Mouse (Mus musculus): ENCODE results near the gene Lrp10. TPM values are rescaled to one million over a fixed set of nuclear protein-coding genes. Genes with fewer than 3 reads are reported as not detected.

Gene Lrp10
- 10 to 100 TPM; 40.0 to 47.8 TPM for total RNA-seq (2021)
- long read RNA-seq, experiment 1, full-length matches to known transcripts, result 44 of 55 reads
- long read RNA-seq, experiment 1, partial matches to known transcripts, result 5 of 55 reads
- long read RNA-seq, experiment 1, other reads (novel, unspliced or antisense), result 6 of 55 reads
- long read RNA-seq, experiment 2, full-length matches to known transcripts, result 21 of 29 reads
- long read RNA-seq, experiment 2, partial matches to known transcripts, result 8 of 29 reads
- long read RNA-seq, experiment 2, other reads (novel, unspliced or antisense), result 0 of 29 reads

- peak; percentile 92 for DNase-seq
Observed at GRCm38 (mm10) chr14:54463959-54464292, at the start of gene Lrp10. Gene Lrp10, plus strand, starts transcription at chr14:54464137.

DNA sequence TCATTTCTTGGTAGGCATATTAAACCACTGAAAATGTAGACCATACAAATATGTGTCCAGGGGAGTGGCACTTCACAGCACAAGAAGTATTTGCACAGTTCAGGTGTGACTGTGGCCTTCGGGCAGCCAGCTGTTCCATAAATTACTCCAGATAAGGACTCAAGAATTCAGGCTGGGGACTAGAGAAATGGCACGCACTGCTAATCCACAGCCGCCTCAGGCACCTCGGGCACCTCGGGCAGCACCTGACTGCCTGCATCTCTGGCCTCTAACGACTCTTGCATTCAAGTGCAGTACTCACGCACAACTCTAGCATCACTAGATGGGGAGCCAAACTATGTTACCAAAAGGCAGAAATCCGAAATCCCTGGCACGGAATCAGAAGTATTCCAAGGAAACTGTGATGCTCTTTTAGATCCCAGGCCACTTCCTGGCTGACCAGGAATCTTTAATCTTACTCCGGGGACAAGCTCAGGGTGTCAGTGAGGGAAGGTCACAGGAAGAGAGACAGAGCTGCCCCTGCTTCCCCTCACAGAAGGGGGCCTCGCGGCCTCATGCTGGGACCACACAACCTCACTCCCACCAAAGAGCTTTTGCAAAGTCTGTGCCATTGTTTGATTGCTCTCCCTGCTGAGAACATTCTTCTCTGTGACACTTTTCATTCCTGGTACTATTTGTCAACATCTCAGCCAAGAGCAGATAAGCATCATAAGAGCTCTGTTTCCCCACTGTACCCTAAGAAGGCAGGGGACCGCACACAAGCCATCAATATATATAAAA lies 48.5 kb upstream of the Lrp10 start:
- no peak for DNase-seq

- no peak for DNase-seq
Observed at GRCm38 (mm10) chr14:54416229-54416775, 47.6 kb upstream of the Lrp10 start.

- DNase-seq, result no peak
Observed at GRCm38 (mm10) chr14:54416830-54417229, 47.1 kb upstream of the Lrp10 start.

DNA sequence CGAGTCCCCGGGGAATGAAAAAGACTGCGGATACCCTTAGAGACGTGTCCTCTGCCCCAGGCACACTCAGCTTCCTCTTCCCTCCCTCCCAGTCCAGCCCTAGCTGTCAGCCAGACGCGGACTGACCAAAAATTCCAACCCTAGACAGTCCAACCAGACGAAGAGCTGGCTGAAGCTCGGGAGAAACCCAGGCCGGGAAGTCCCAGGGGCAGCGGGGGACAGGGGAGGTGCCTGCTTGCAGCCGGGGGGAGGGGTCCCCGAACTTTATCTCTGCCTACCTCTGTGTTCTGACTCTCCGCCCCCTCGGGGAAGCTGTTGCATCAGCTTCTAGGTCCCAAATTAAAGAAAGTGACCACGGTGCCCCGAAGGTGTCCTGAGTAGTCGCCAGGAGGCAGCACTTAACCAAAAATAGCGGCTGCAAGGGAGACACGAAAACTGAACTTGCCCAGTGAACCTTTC lies 46.3 kb upstream of the Lrp10 start, which contains the start of gene Slc7a7:
TSS of gene Slc7a7 (minus strand) at position 158 of the 459 bp plus-strand sequence.
- peak in 1 of 2 experiments; percentile 35 for DNase-seq

GRCm38 (mm10) chr14:54421014-54421413 lies 42.9 kb upstream of the Lrp10 start:
- no peak for DNase-seq

DNA sequence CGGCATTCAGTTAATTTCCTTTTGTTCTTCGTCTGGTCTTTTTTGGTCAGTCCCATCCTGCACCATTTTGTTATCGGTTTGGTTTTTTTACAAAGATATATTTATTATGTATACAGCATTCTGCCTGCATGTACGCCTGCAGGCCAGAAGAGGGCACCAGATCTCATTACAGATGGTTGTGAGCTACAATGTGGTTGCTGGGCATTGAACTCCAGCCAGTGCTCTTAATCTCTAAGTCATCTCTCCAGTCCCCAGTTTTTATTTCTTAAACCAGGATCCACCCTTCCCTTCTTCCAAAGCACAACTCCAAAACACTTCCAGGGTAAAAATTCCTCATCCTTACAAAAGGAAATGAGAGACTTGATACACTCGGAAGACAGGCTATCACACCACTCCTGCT lies 40.5 kb upstream of the Lrp10 start:
- DNase-seq, result no peak

GRCm38 (mm10) chr14:54424634-54425033 lies 39.3 kb upstream of the Lrp10 start:
- no peak for DNase-seq

DNA sequence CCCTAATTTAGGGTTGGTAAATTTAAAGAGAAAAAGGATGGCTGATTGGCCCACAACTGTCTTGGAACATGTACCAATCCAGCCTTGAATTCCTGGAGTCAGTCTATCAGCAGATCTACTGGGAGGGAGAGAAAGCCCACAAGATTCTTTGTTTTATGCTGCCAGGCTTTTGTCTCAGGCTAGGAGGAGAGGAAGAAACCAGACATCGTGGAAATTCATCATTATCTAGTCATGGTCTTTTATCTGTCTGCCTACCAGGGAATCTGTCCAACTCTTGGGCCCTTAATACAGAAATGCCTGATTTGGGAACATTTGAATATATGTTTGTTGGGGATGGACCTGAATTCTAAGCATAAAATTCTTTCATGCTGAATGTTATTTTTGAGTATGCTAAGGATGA lies 38.4 kb upstream of the Lrp10 start:
- no peak for DNase-seq

GRCm38 (mm10) chr14:54426003-54426688 lies 37.8 kb upstream of the Lrp10 start:
- DNase-seq, result no peak

DNA sequence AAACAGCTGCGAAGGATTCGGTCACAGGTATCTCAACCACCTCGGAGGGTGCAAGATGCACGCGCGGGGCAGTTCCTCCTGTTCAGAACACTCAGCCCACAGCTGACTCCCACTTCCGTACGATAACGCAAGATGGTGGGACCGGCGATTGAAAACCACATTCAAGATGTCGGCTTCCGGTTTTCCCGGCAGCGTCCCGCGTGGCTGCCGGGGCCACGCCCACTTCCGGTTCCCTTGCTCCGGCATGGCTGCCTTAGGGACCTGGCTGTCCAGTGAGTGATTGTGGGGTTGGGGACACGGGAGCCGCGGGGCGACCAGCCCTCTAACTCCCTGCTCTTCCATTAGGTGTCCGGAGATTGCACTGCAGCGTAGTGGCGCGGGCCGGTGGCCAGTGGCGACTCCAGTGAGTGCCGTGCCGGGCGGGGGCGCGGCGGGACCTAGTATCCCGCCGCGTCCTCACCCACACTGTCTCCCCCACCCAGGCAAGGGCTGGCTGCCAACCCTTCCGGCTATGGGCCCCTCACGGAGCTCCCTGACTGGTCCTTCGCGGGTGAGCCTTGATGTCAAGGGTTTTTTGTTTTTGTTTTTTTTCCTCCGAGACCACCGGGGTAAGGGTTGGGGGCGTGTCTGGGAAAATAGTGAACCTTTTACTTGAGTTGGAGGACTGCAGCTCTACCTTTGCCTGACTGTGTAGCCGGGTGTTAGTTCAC lies 37.1 kb upstream of the Lrp10 start, which contains the start of gene Mrpl52:
TSS of gene Mrpl52 (plus strand) at position 221 of the 710 bp plus-strand sequence.
- DNase-seq, result peak; percentile 94 to 95

DNA sequence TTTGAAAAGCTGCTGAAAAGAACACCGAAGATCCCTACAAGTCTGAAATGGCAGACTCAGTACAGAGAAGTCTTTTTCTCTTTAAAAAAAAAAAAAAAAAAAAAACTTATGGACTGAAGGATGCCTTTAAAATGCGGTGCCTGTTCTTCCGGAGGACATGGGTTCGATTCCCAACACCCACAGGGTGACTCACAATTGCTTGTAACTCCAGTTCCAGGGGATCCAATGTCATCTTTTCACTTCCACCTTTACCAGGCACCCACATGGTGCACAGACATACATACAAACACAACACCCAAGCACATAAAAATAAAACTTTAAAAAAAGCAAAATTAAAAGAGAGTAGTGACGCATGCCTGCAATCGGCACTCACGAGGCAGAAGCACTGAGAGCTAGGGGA lies 36.2 kb upstream of the Lrp10 start:
- DNase-seq, result no peak

GRCm38 (mm10) chr14:54428421-54428820 lies 35.5 kb upstream of the Lrp10 start:
- no peak for DNase-seq

- DNase-seq, result no peak
Observed at GRCm38 (mm10) chr14:54429332-54430093, 34.4 kb upstream of the Lrp10 start.

GRCm38 (mm10) chr14:54430406-54431145 lies 33.4 kb upstream of the Lrp10 start:
- peak in 1 of 2 experiments; percentile 40 for DNase-seq

- DNase-seq, result peak; percentile 83 to 85
Observed at GRCm38 (mm10) chr14:54431334-54432077, 32.4 kb upstream of the Lrp10 start, which contains the start of gene Mmp14. Gene Mmp14, plus strand, starts transcription at chr14:54431612.

DNA sequence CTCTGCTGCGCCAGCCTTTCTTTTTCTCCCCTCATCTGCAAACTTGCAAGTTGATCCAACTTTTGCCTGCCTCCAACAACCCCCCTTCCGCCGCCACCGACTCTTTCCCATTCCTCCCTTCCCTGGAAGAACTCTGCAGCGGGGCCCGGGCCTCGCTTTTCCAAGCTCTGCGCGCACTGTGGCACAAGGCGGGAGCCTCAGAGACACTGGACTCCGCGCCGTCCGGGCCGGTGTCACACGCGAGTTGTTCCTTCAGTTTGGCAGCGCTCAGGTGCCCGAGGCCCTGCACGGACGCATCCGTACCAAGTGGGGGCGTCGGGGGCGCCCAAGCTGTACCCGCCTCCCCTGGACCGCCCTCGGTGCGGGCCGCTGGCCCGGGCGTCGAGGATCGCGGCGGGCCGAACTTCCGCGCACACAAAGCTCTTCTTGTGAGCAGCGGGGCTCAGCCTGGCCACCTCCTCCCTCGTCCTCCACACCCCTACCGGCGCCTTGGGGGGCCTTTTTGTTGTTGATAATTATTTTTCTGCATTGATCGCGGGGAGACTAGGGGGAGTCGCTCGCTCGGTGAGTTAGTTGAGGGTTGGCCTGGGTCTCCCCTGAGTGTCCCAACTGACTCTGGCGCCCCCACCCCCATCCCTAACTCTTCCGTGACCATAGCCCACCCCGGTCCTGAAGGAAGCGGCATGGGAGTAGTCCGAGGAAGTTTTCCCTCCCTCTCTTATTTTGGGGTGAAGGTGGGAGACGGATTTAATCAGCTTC lies 31.7 kb upstream of the Lrp10 start:
- DNase-seq, result peak in 1 of 2 experiments; percentile 53
